Mouse (Mus musculus) frontal cortex, postnatal 36 days (tissue): ENCODE data around the gene Fam107a.

ENCODE experiments used
- DNase-seq, 2 experiments: peaks; one replicate each; pipeline ENCODE4 v3.0.0; 2022; ENCODE audit warnings: low spot score in 2 of 2

Gene Fam107a

DNA sequence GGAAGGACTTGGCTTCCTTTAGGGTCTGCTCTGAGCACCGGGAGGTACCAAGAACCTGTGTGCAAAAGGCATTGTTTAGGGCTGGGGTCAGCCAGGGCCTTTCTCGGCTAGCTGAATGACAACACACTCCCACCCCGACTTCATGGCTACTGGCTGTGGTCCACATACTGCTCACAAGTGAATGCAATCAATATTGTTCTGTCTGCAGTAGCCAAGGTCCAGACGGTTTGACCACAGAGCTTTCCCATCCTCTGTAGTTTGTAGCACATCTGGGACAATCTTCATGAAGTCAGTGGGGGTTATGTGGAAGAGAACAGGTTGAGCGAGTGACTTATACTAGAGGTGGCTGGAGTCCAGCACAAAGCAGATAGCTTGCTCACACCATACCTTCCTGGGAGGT lies 60.9 kb downstream of the Fam107a start:
- no peak for DNase-seq

GRCm38 (mm10) chr14:8256072-8256471 lies 61.8 kb downstream of the Fam107a start:
- no peak for DNase-seq

- DNase-seq = peak in 1 of 2 experiments; percentile 77
Measured at GRCm38 (mm10) chr14:8255076-8255729, 62.6 kb downstream of the Fam107a start.

DNA sequence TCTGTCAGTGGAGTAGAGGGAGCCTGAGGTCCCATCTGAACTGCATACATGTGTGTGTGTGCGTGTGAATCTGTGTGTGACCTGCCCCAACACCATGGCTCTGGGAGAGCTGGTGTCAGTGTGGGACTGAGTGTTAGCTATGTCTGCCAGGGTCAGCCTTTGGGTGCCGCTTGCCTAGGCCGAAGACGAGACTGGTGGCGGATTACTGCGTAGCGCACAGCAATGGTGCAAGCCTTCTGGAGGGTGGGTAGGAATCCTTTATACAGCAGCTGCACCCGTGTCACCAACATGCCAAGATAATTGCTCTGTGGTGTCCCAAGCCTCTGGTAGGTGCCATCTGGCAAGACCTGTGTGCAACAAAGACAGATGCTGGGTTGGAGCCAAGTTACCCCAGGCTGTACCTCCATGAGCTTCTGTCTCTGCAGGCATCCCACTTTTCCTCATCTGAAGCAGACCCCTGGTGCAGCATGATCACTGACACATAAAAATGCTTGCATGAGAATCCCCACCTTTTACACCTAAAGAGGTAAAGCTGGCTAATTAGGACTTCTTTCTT lies 66.4 kb downstream of the Fam107a start:
- no peak for DNase-seq

- no peak for DNase-seq
Measured at GRCm38 (mm10) chr14:8250141-8250871, 67.5 kb downstream of the Fam107a start.

DNA sequence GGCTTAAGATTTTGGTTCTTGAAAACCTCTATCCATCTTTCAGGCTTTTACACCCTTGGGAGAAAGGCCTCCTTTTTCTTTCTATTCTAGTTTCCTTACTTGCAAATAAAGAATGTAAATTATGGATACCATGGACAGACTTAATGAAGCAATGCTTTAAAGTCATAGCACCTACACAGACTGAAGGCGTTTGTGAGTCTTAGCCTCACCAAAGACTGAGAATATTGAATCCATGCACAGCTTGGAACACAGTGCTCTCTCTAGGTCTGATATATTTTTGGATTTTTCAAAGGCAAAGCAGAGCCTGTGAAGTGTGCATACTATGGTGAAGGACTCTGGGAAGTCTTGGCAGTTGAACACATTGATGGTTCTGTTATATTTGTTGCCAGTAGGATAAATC lies 68.6 kb downstream of the Fam107a start:
- DNase-seq = no peak

GRCm38 (mm10) chr14:8246878-8247277 lies 70.9 kb downstream of the Fam107a start:
- DNase-seq = no peak
